Mouse (Mus musculus) left cerebral cortex, postnatal 10 days (tissue): ENCODE measurements around the gene Slc48a1. TPM values are rescaled to one million over a fixed set of nuclear protein-coding genes. Genes with fewer than 3 reads are reported as not detected.

Experiments used
- DNase-seq, 2 experiments: peaks; one replicate each; pipeline ENCODE4 v3.0.0; 2021 to 2022; ENCODE audit warnings: low spot score in 2 of 2, mixed read lengths in 1 of 2; ENCODE audit errors: extremely low spot score in 1 of 2
- intact Hi-C: fragments of 180-260 bp; cut with DNase I; formaldehyde crosslinking; loops from one replicate; pipeline ENCODE4 v1.15.1; 2025
- total RNA-seq, 2 experiments: library from RNA; stranded (reverse); gene quantifications; 2 replicates each; pipeline ENCODE4 v1.2.3; 2021

Slc48a1 gene
- total RNA-seq, 2 experiments from 2014 or later = 122 to 127 TPM

- intact Hi-C loops = no loop called here
- peak in 1 of 2 experiments; percentile 76 for DNase-seq
Measured at GRCm38 (mm10) chr15:97813452-97814204, 35.3 kb downstream of the Slc48a1 start.

GRCm38 (mm10) chr15:97814703-97815102 lies 36.4 kb downstream of the Slc48a1 start:
- intact Hi-C loops = no loop called here
- DNase-seq = no peak

- DNase-seq = no peak
- intact Hi-C loops = no loop called here
Measured at GRCm38 (mm10) chr15:97815254-97815653, 36.9 kb downstream of the Slc48a1 start.

GRCm38 (mm10) chr15:97816199-97816994 lies 38.1 kb downstream of the Slc48a1 start:
- intact Hi-C loops = no loop called here
- no peak for DNase-seq

GRCm38 (mm10) chr15:97819937-97820336 lies 41.6 kb downstream of the Slc48a1 start:
- intact Hi-C loops = no loop called here
- no peak for DNase-seq

- intact Hi-C loops = no loop called here
- no peak for DNase-seq
Measured at GRCm38 (mm10) chr15:97821321-97821982, 43.1 kb downstream of the Slc48a1 start.

GRCm38 (mm10) chr15:97821983-97822363 lies 43.7 kb downstream of the Slc48a1 start:
- intact Hi-C loops = no loop called here
- DNase-seq = no peak

- DNase-seq = no peak
- intact Hi-C loops = no loop called here
Measured at GRCm38 (mm10) chr15:97822545-97823228, 44.4 kb downstream of the Slc48a1 start.

GRCm38 (mm10) chr15:97823479-97823878 lies 45.2 kb downstream of the Slc48a1 start:
- intact Hi-C loops = no loop called here
- no peak for DNase-seq

GRCm38 (mm10) chr15:97824042-97824441 lies 45.7 kb downstream of the Slc48a1 start:
- intact Hi-C loops = no loop called here
- no peak for DNase-seq

GRCm38 (mm10) chr15:97825071-97825940 lies 47.0 kb downstream of the Slc48a1 start:
- intact Hi-C loops = no loop called here
- peak in 1 of 2 experiments; percentile 88 for DNase-seq

- intact Hi-C loops = no loop called here
- DNase-seq = no peak
Measured at GRCm38 (mm10) chr15:97825941-97826587, 47.7 kb downstream of the Slc48a1 start.

- intact Hi-C loops = no loop called here
- DNase-seq = no peak
Measured at GRCm38 (mm10) chr15:97826588-97827261, 48.4 kb downstream of the Slc48a1 start.

GRCm38 (mm10) chr15:97827401-97827800 lies 49.1 kb downstream of the Slc48a1 start:
- DNase-seq = no peak
- intact Hi-C loops = no loop called here

- no peak for DNase-seq
- intact Hi-C loops = no loop called here
Measured at GRCm38 (mm10) chr15:97828221-97828842, 50.0 kb downstream of the Slc48a1 start.

- DNase-seq = peak in 1 of 2 experiments; percentile 65
- intact Hi-C loops = no loop called here
Measured at GRCm38 (mm10) chr15:97828901-97829338, 50.6 kb downstream of the Slc48a1 start.

GRCm38 (mm10) chr15:97829432-97829831 lies 51.1 kb downstream of the Slc48a1 start:
- intact Hi-C loops = no loop called here
- no peak for DNase-seq
